Mouse (Mus musculus): Measurements from ENCODE around the gene Rbl2. TPM values are rescaled to one million over a fixed set of nuclear protein-coding genes. Genes with fewer than 3 reads are reported as not detected.
A peak's percentile ranks its signal among the peaks of the same experiment; 100 is the strongest.

The Rbl2 gene
- polyA plus RNA-seq, 1 experiment from 2014 or later, result 6.2 TPM

DNA sequence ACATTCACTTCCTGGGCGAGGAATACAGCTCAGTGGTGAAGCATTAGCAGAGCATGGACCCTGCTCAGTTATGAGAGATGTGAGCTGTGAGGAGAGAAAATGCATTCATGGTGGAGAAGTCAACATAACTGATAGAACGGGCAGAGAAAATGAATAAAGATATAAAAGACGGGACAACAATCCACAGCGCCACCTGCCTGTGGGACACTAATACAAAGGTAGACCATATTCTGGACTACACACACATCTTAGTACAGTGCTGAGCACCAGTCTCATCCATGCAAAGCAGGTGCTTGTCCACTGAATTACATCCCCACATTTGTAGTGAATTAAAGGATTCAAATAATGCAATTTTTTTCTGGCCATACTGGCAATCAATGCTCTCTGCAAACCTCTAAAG, 47.7 kb downstream of the Rbl2 start:
- Histone ChIP-seq H3K4me1 (no peaks in the 10 kb centered on the region), H3K27me3 (ENCODE audit: low read depth, poor library complexity, severe bottlenecking) (no peaks in the 10 kb centered on the region), H3K9me3 (replicated peaks) (no peaks in the 10 kb centered on the region), H3K27ac (no peak overlapping the region), H3K4me3 (no peak overlapping the region), H3K36me3 (peaks cover 66% of the 10 kb centered on the region)
- 92% methylated on average over 4 of the region's 4 CpGs for WGBS
- no peak for DNase-seq (ENCODE audit: low spot score)

DNA sequence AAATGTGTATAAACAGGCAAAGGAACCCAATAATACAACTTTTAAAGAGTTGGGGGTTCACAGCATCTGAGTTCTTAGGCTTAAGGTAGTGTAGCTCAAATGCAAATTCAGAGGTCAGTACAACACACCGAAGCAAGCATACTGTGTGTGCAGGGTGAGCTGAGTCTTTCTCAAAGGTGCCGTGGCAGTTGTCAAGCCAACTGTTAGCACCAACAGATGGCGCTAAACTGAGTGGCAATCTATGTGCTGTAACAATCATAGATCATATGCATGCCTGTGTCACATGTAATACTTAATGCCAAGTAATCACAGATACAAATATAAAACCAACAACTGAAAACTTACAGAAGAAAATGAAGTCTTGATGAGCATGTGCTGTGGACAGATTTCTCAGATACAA, 48.3 kb downstream of the Rbl2 start:
- 83% methylated on average over 3 of the region's 3 CpGs for WGBS
- Histone ChIP-seq H3K4me1 (no peaks in the 10 kb centered on the region), H3K36me3 (peaks cover 66% of the 10 kb centered on the region), H3K27me3 (ENCODE audit: low read depth, poor library complexity, severe bottlenecking) (no peaks in the 10 kb centered on the region), H3K4me3 (no peak overlapping the region), H3K9me3 (replicated peaks) (no peaks in the 10 kb centered on the region), H3K27ac (no peak overlapping the region)
- no peak for DNase-seq (ENCODE audit: low spot score)

DNA sequence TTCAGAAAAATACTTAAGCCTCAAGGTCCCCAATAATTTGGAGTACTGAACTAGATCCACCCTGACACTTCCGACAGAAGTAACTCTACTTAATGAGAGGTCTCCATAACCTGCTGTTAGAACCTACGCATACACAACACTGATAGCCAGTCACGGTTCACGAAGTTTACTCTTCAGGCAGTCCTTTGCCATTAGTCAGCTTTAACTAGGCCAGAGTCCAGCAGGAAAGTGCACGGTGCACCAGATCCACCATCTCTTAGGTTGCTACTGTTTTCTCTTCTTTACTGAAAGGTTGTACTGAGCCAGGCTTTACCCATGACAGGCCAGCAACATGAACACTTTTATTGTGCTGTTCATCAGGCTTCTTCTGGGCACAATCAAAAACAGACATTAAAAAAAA, 54.5 kb downstream of the Rbl2 start:
- Histone ChIP-seq H3K27ac (no peak overlapping the region), H3K4me1 (no peaks in the 10 kb centered on the region), H3K9me3 (replicated peaks) (no peaks in the 10 kb centered on the region), H3K4me3 (no peak overlapping the region), H3K27me3 (ENCODE audit: low read depth, poor library complexity, severe bottlenecking) (no peaks in the 10 kb centered on the region), H3K36me3 (peaks cover 91% of the 10 kb centered on the region)
- no peak for DNase-seq (ENCODE audit: low spot score)
- WGBS, result 94% methylated on average over 5 of the region's 5 CpGs

DNA sequence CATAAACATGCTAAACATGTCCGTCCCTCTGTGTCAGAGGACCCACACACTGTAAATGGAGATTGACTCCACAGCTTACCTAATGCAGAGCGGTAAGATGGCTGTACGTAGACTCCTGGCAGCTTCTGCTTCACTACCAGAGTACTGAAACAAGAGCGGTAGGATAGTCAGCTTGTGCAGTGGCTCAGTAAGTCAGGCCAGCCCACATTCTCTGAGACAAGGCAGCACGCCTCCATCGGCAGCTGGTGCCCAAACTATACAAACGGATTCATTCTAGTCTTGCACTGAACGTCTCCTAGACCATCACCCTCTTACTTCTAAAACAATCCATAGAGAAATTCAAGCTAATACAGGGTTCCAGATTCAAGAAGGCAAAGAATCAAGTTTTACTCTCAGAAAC, 56.9 kb downstream of the Rbl2 start:
- 95% methylated on average over 8 of the region's 8 CpGs for WGBS
- peaks cover 76% of the 10 kb centered on the region for H3K36me3 ChIP-seq
- H3K4me1 ChIP-seq, result no peaks in the 10 kb centered on the region
- no peak overlapping the region for H3K4me3 ChIP-seq
- no peak for DNase-seq (ENCODE audit: low spot score)
- no peak overlapping the region for H3K27ac ChIP-seq
- no peaks in the 10 kb centered on the region for H3K27me3 ChIP-seq (ENCODE audit: low read depth, poor library complexity, severe bottlenecking)
- no peaks in the 10 kb centered on the region for H3K9me3 ChIP-seq (replicated peaks)

DNA sequence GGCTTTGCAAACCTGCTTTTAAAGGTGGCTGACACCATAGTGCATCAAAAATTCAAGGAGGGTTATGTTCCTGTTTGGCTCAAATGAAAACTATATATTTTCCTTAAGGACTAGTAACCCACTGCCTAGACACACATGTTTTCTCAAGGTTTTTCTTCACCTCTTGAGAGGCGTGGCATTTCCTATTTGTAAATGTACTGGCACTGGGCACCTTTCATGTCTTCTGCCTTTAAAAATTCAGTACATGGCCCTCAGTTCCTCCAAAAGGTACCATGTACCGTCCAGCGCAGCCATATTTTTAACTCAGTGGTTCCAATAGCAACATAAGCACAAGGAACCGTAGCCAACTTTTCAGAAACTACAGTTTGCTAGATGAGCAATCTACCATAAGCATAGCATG, 62.9 kb downstream of the Rbl2 start:
- no peak for DNase-seq (ENCODE audit: low spot score)
- H3K9me3 ChIP-seq (replicated peaks), result no peaks in the 10 kb centered on the region
- peak overlapping the region; percentile 94 for H3K4me3 ChIP-seq
- peaks cover 20% of the 10 kb centered on the region for H3K36me3 ChIP-seq
- H3K4me1 ChIP-seq, result peaks cover 32% of the 10 kb centered on the region
- H3K27ac ChIP-seq, result no peak overlapping the region
- 77% methylated on average over 4 of the region's 4 CpGs for WGBS
- no peaks in the 10 kb centered on the region for H3K27me3 ChIP-seq (ENCODE audit: low read depth, poor library complexity, severe bottlenecking)

DNA sequence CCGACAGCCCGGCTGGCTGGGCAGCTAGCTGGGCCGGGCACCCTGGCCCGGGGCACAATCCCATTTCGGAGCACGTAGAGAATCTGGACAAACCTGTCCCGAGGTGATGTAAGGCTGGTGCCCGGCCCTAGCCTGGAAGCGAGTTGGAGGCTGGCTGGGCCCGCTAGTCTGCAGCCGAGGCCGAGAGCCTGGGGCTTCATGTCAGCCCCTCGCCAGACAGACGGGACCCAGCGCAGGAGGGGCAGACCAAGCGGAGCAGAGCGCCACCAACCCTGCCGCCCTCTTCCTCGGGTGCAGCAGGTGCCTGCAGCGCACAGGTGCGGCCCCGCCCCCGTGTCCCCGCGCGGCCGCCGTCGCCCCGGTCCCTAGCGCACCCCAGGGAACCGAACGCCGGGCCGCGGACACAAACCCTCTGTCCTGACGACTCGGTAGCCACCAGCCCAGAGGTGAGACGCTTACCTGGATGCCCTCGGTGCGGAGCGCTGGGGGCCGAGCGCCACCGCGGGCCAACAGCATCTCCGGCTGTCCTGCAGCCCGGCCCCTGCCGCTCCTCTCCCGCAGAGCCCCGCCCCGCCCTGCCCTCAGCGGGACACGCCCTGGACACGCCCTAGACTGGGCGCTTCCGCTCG, 63.7 kb downstream of the Rbl2 start:
- H3K36me3 ChIP-seq, result peaks cover 12% of the 10 kb centered on the region
- peaks cover 32% of the 10 kb centered on the region for H3K4me1 ChIP-seq
- H3K9me3 ChIP-seq (replicated peaks), result no peaks in the 10 kb centered on the region
- peak overlapping the region; percentile 83 for H3K27ac ChIP-seq
- H3K4me3 ChIP-seq, result peak overlapping the region; percentile 94
- DNase-seq (ENCODE audit: low spot score), result no peak
- WGBS, result under 1% methylated on average over 44 of the region's 58 CpGs
- no peaks in the 10 kb centered on the region for H3K27me3 ChIP-seq (ENCODE audit: low read depth, poor library complexity, severe bottlenecking)

DNA sequence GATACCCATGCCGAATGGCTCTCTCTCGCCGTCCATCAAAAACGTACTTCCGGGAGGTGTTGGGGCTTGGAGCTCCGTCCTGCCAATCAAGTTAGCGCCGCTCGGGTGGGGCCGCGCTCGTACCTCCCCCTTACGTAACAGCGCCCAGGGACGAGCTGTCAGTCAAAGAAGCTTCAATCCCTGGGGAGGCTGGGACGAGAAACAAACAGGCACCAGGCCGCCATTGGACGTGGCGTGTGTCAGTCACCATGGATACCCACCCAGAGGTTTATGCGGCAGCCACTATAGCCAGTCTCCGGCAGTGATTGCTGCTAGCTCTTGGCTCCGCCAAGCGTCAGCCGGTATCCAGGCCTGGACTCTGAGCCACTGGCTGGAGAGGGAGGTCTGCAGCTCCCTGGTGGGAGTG, 64.2 kb downstream of the Rbl2 start:
- Histone ChIP-seq H3K36me3 (peaks cover 7% of the 10 kb centered on the region), H3K4me3 (peak overlapping the region; percentile 94), H3K27me3 (ENCODE audit: low read depth, poor library complexity, severe bottlenecking) (no peaks in the 10 kb centered on the region), H3K4me1 (peaks cover 32% of the 10 kb centered on the region), H3K27ac (peak overlapping the region; percentile 83), H3K9me3 (replicated peaks) (no peaks in the 10 kb centered on the region)
- WGBS, result 0% methylated on average over 24 of the region's 24 CpGs
- DNase-seq (ENCODE audit: low spot score), result peak; percentile 99

DNA sequence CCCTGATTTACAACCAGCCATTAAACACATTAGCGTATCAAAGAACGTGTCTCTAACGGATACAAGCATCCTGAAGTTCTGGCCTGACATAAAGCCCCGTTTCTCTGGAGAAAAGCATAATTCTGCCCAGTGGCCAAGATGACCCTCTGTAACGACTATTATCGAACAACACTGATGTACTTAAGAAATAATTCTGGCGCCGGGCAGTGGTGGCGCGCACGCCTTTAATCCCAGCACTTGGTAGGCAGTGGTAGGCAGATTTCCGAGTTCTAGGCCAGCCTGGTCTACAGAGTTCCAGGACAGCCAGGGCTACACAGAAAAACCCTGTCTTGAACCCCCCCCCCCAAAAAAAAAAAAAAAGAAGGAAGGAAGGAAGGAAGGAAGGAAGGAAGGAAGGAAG, 64.8 kb downstream of the Rbl2 start:
- Histone ChIP-seq H3K4me3 (peak overlapping the region; percentile 94), H3K27me3 (ENCODE audit: low read depth, poor library complexity, severe bottlenecking) (no peaks in the 10 kb centered on the region), H3K36me3 (peaks cover 1% of the 10 kb centered on the region; the same call in 1 of the 2 replicates), H3K9me3 (replicated peaks) (no peaks in the 10 kb centered on the region), H3K4me1 (peaks cover 32% of the 10 kb centered on the region), H3K27ac (peak overlapping the region; percentile 83; the same call in 1 of the 2 replicates)
- WGBS, result 47% methylated on average over 12 of the region's 12 CpGs
- no peak for DNase-seq (ENCODE audit: low spot score)

DNA sequence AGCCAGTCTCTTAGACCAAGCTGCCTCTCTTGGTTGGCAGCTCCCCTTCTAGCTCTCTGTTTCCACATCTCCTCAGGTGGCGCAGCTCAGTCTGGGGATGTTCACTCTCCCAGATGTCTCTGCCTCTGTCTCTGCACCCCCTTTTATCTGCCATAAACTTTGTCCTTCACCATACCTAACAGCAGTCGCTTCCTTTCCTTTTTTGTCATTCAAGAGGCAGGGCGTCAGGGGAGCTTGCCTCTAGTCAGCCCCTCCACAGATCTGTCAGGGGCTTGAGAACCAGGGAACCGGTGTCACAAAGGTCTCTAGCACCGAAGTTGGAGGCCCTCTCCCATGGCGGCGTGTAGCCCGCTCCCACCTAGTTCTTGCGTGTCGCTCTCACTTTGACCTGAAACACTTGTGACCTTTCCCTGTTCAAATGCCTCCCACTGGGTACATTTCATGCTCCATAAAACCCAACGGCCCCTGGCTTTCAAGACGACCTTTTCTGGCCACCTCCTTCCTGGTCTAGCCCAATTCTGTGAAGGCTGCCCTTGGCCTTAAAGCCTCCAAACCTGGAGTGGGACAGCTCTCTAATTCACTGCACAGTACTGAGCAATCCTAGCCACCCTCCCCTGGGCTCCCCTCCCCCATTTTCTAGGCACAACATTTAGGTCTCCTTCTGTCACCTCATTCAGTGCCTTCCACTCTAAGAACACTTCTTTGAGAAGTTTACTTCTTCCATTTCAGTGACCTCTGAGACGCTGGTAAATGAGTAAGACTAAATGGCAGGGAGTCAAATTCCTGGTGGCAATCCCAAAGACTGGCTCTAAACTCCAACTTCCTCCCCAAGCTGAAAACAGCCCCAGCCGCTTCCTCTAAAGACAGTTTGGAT, 65.7 kb downstream of the Rbl2 start:
- H3K36me3 ChIP-seq, result no peaks in the 10 kb centered on the region
- H3K27ac ChIP-seq, result no peak overlapping the region
- peaks cover 32% of the 10 kb centered on the region for H3K4me1 ChIP-seq
- no peak for DNase-seq (ENCODE audit: low spot score)
- H3K9me3 ChIP-seq (replicated peaks), result no peaks in the 10 kb centered on the region
- H3K27me3 ChIP-seq (ENCODE audit: low read depth, poor library complexity, severe bottlenecking), result no peaks in the 10 kb centered on the region
- H3K4me3 ChIP-seq, result no peak overlapping the region
- 71% methylated on average over 14 of the region's 14 CpGs for WGBS

DNA sequence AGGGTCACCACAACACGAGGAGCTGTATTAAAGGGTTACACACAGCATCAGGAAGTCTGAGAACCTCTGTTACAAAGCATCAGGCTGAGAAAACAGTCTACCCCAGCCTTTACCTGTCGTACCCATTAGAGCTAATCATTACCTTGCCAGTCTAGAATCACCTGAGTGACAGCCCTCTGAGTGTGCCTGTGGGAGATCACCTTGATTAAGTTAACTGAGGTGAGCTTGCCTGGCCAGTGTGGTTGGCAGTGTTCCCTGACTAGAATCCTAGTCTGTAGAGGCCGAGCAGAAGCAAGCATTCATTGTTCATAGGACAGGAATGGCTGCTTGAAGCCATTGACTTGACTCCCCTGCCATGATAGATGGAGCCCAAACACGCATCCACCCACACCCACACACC, 71.0 kb downstream of the Rbl2 start:
- Histone ChIP-seq H3K4me1 (peaks cover 3% of the 10 kb centered on the region), H3K36me3 (no peaks in the 10 kb centered on the region), H3K27ac (no peak overlapping the region), H3K27me3 (ENCODE audit: low read depth, poor library complexity, severe bottlenecking) (no peaks in the 10 kb centered on the region), H3K9me3 (replicated peaks) (no peaks in the 10 kb centered on the region), H3K4me3 (no peak overlapping the region)
- WGBS, result 88% methylated on average over 4 of the region's 4 CpGs
- no peak for DNase-seq (ENCODE audit: low spot score)

DNA sequence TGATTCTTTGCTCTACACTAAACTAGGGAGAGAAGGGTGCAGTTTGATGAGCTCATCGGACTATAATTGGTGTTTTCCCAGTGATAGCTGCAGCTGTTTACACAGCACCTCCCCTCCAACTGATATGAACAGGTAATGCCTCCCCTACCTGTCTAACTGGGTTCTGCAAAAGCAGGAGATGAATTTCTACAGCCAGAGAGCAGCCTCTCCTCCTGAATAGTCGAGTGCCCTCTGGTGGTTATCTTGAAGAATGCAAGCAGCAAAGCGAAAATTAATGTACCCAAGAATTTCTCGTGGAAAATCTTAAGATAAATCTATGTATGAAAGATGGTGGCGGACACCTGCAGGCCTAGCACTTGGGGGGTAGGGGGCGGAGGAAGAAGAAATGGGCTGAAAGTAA, 77.9 kb downstream of the Rbl2 start:
- H3K4me1 ChIP-seq, result peaks cover 18% of the 10 kb centered on the region
- no peaks in the 10 kb centered on the region for H3K27me3 ChIP-seq (ENCODE audit: low read depth, poor library complexity, severe bottlenecking)
- H3K4me3 ChIP-seq, result no peak overlapping the region
- no peaks in the 10 kb centered on the region for H3K9me3 ChIP-seq (replicated peaks)
- 11% methylated on average over 6 of the region's 6 CpGs for WGBS
- H3K36me3 ChIP-seq, result no peaks in the 10 kb centered on the region
- no peak for DNase-seq (ENCODE audit: low spot score)
- H3K27ac ChIP-seq, result no peak overlapping the region

DNA sequence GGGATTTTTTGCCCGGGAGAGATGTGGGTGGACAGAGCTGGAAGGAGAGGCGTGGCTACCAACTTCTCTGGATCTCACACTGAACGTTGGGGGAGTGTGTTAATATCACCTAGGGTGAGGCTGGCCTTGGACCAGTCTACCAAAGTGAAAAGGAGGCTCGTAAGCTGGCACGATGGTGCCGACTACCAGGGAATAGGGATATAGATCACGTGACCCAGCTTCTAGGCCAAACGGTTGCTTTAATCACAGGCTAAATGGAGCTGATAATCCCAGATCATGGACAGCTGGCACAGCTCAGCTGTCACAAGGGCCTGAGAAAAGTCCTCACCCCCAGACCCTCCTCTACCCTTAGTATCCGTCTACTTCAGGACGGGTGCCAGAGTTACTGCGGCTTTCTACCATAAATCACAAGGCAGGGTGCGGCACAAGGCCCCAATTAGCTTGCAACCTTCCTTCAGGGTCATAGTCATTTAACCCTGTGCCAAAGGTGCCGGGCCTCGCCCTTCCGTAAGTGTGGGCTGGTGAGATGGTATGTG, 78.9 kb downstream of the Rbl2 start:
- Histone ChIP-seq H3K9me3 (replicated peaks) (no peaks in the 10 kb centered on the region), H3K36me3 (no peaks in the 10 kb centered on the region), H3K4me1 (peaks cover 18% of the 10 kb centered on the region), H3K27ac (no peak overlapping the region), H3K4me3 (0 out of 2 replicates have a peak overlapping the region, but pooled peaks have one; percentile 7), H3K27me3 (ENCODE audit: low read depth, poor library complexity, severe bottlenecking) (no peaks in the 10 kb centered on the region)
- no peak for DNase-seq (ENCODE audit: low spot score)
- 33% methylated on average over 15 of the region's 15 CpGs for WGBS

DNA sequence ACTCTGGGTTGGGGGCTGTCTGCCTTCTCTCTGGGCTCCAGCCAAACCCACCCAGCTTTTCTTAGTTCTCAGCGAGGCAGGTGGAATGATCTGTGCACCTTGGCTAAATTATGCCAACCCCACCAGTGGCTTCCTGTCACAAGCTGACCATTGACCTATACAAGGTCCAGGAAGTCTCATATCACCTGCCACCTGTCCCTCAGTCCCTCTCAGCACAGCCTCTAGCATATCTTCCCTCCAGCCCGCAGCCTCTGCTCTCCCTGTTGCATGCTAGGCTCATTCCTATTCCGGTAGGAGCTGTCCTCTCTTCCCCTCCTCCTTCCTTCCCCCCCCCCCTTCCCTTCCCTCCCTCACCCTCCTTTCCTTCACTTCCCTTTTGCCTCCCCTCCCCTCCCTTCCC, 79.4 kb downstream of the Rbl2 start:
- Histone ChIP-seq H3K4me3 (no peak overlapping the region), H3K9me3 (replicated peaks) (no peaks in the 10 kb centered on the region), H3K27ac (no peak overlapping the region), H3K36me3 (no peaks in the 10 kb centered on the region), H3K27me3 (ENCODE audit: low read depth, poor library complexity, severe bottlenecking) (no peaks in the 10 kb centered on the region), H3K4me1 (peaks cover 18% of the 10 kb centered on the region)
- 58% methylated on average over 3 of the region's 3 CpGs for WGBS
- no peak for DNase-seq (ENCODE audit: low spot score)

Data from limb, embryonic 10.5 days (tissue).